Mouse (Mus musculus) small intestine, adult 2 months (tissue): ENCODE measurements at regions not wholly inside any gene's neighbourhood (a gene's known extent, or its start where the extent isn't known, plus 50 kb on each side); places are given as distances from the start of the nearest gene placed in this dataset.

Experiments used
- H3K27ac ChIP-seq: fragments of 200-500 bp; 2 replicates; pipeline ENCODE4 v1.5.1; 2012; ENCODE audit warnings: low read depth, low read length, control low read depth, inconsistent platforms; ENCODE audit not compliant: insufficient read depth
- H3K27me3 ChIP-seq: fragments of 200-500 bp; 2 replicates; pipeline ENCODE4 v1.6.1; 2012; ENCODE audit warnings: mild to moderate bottlenecking, moderate library complexity, low read length, inconsistent platforms; ENCODE audit not compliant: control insufficient read depth, insufficient read depth
- H3K36me3 ChIP-seq: fragments of 200-500 bp; 2 replicates; pipeline ENCODE4 v1.6.1; 2012; ENCODE audit warnings: mild to moderate bottlenecking, low read length, control low read depth, inconsistent platforms; ENCODE audit not compliant: control insufficient read depth, insufficient read depth
- H3K4me1 ChIP-seq: fragments of 200-500 bp; 2 replicates; pipeline ENCODE4 v1.6.1; 2012; ENCODE audit warnings: low read length, inconsistent platforms, mixed read lengths; ENCODE audit not compliant: control insufficient read depth, insufficient read depth, insufficient read length
- H3K4me3 ChIP-seq: fragments of 200-500 bp; 2 replicates; pipeline ENCODE4 v1.5.1; 2012; ENCODE audit warnings: low read depth, mild to moderate bottlenecking, control low read depth, inconsistent platforms, low read length, moderate library complexity
- CTCF ChIP-seq: fragments of 200-500 bp; IDR thresholded peaks from 2 replicates; pipeline ENCODE4 v1.5.1; 2012; ENCODE audit warnings: low read depth, mild to moderate bottlenecking, control low read depth, inconsistent platforms, low read length, moderate library complexity, mixed read lengths; ENCODE audit not compliant: insufficient replicate concordance, insufficient read length; ENCODE audit errors: extremely low read depth
- POLR2A ChIP-seq: fragments of 200-500 bp; IDR thresholded peaks from 2 replicates; pipeline ENCODE4 v1.6.1; 2012; ENCODE audit warnings: low read depth, mild to moderate bottlenecking, control low read depth, inconsistent platforms, low read length, moderate library complexity
- WGBS: fragments of 180-500 bp; shearing (Covaris S2); methylation state at CpG from one replicate; pipeline ENCODE4 v1.1.7; 2018; 5-methylcytosine and 5-hydroxymethylcytosine counted together

DNA sequence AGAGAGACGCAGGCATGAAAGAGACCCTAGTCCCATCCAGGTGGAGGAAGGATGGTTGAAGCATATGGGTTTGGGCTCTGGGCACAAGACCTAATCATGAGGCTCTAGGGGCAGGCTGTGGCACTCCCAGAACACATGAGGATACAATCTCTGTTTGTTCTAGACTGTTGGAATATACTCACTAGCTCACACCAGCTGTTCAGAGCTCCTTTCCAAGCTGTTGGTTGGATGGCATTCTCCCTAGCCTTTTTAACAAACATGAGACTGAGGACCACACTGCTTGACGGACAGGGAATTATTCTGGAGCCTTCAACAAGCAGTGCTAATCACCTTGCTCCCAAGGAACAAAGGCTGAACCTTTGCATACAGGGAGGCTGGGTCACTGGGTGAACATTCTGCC, 263.6 kb downstream of the Qk start:
- H3K4me1 ChIP-seq: no peaks in the 10 kb centered on the region
- TF ChIP-seq CTCF (no peak), POLR2A (no peak)
- no peaks in the 10 kb centered on the region for H3K36me3 ChIP-seq
- H3K27me3 ChIP-seq: no peaks in the 10 kb centered on the region
- 79% methylated on average over 2 of the region's 2 CpGs for WGBS
- no peak overlapping the region for H3K27ac ChIP-seq
- H3K4me3 ChIP-seq: no peak overlapping the region

GRCm38 (mm10) chr17:10054375-10054774, 265.3 kb downstream of the Qk start:
- H3K27ac ChIP-seq: no peak overlapping the region
- TF ChIP-seq POLR2A (no peak), CTCF (no peak)
- H3K36me3 ChIP-seq: no peaks in the 10 kb centered on the region
- 78% methylated on average over 5 of the region's 5 CpGs for WGBS
- no peaks in the 10 kb centered on the region for H3K4me1 ChIP-seq
- no peaks in the 10 kb centered on the region for H3K27me3 ChIP-seq
- H3K4me3 ChIP-seq: no peak overlapping the region

- H3K27me3 ChIP-seq: no peaks in the 10 kb centered on the region
- H3K4me3 ChIP-seq: no peak overlapping the region
- TF ChIP-seq CTCF (no peak), POLR2A (no peak)
- H3K36me3 ChIP-seq: no peaks in the 10 kb centered on the region
- WGBS: 71% methylated on average over 5 of the region's 5 CpGs
- no peaks in the 10 kb centered on the region for H3K4me1 ChIP-seq
- no peak overlapping the region for H3K27ac ChIP-seq
These were observed 275.3 kb downstream of the Qk start for GRCm38 (mm10) chr17:10044336-10044735.

DNA sequence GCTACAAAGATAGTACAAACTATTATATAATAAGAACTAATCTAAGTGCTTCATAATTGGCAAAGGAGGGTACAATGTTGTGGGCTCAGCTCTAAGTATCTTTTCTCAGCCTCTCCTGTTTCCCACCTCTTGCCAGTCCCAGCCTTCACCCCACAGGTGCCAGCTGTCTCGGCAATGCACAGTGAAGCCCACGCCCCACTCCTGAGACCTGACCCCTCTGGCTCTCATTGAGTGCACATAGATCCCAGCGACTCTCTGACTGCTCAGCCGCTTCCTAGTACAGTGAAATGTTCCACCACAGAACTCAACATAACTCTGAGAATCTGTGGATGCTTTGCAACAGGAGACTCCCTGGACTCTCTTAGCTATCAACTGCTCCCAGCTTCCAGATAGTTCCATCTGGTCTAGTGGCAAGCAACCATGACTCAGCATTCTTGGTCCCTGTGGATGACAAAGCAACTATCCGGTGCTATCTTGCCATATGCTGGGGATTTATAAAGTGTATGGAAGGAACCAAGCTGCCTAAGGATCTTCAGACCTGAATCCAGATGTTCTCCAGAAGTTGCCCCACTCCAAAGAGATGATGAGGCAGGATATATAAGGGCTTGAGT, 277.5 kb downstream of the Qk start:
- Histone ChIP-seq H3K4me3 (no peak overlapping the region), H3K36me3 (no peaks in the 10 kb centered on the region), H3K4me1 (no peaks in the 10 kb centered on the region), H3K27ac (no peak overlapping the region), H3K27me3 (no peaks in the 10 kb centered on the region)
- TF ChIP-seq CTCF: no peak
- no peak for TF ChIP-seq POLR2A
- 87% methylated on average over 5 of the region's 5 CpGs for WGBS

DNA sequence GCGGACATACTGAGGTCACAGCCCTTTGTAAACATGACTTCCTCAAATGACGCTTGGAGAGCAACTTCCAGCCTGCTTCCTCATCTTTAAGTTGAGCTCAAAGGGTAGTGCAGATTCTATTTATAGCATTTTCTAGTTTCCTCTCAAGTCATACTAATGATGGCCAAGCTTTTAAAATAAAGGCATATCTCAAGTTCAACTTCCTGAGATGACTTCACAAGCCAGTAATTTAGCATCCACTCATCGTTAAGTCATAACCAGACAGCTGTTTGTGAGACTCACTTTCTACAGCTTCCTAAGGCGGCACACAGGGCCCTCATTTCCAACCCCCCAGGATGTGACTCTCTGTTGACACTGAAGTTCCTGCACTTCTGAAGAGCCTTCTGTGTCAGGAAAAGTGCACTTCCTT, 278.7 kb downstream of the Qk start:
- Histone ChIP-seq H3K4me1 (no peaks in the 10 kb centered on the region), H3K36me3 (no peaks in the 10 kb centered on the region), H3K27ac (no peak overlapping the region), H3K27me3 (no peaks in the 10 kb centered on the region), H3K4me3 (no peak overlapping the region)
- 54% methylated on average over 4 of the region's 4 CpGs for WGBS
- no peak for TF ChIP-seq POLR2A

DNA sequence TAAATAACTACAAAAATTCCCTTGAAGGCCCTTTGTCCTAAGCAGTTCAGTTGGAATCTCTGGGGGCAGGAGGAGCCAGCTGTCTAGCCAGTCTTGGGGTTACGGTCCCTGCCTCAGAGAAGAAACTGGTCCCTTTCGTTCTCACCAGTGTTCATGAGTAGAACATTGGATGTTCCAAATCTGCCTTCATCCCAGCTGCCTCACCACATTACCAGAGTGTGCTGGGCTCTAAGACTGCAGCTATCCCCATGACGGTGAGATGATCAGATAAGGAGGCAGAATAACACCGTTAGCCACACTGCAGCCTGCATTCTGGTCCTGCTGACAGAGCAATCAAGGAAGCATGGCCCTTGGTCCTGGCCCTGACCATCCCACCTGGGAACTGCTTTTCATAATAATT, 279.3 kb downstream of the Qk start:
- no peaks in the 10 kb centered on the region for H3K4me1 ChIP-seq
- H3K27me3 ChIP-seq: no peaks in the 10 kb centered on the region
- no peak overlapping the region for H3K27ac ChIP-seq
- WGBS: 61% methylated on average over 4 of the region's 4 CpGs
- H3K4me3 ChIP-seq: no peak overlapping the region
- H3K36me3 ChIP-seq: no peaks in the 10 kb centered on the region
- TF ChIP-seq POLR2A (no peak), CTCF (no peak)

DNA sequence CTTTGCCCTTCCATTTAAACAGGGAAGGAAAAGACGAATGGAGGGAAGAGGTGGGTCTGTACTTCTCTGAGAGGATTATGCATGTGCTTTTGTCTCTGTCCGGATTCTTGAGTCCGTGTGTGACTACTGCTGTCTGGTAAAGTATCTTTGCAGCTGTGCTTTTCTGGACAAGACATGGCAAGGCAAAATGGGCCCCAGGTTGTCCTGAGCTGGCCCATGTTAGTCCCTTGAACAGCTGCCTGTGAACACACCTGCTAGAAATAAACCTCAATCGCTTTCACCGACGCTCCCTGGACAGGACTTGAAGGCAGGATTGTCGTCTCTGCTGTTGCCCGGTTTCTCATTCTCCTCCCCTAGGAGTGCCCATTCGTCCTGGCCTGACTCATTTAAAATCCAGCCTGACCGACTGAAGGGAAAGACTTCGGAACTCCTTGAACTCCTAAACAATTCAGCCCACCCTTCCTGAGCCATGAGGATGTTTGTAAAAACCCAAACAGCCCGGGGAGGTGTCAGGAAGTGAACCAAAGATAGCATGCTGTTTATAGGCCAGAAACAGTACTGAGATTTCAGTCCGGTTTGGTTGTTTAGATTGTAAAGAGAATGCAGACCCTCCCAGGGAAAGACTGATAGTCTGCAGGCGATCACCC, 281.7 kb downstream of the Qk start:
- Histone ChIP-seq H3K4me3 (no peak overlapping the region), H3K36me3 (no peaks in the 10 kb centered on the region), H3K4me1 (no peaks in the 10 kb centered on the region), H3K27me3 (no peaks in the 10 kb centered on the region), H3K27ac (no peak overlapping the region)
- 65% methylated on average over 14 of the region's 14 CpGs for WGBS
- TF ChIP-seq POLR2A: no peak
- no peak for TF ChIP-seq CTCF
